Mouse (Mus musculus) liver, adult 2 months (tissue): ENCODE measurements around the gene Kcnq1. TPM values are rescaled to one million over a fixed set of nuclear protein-coding genes. Genes with fewer than 3 reads are reported as not detected.

Experiments
- DNase-seq: peaks from one replicate; pipeline ENCODE4 v3.0.0-alpha.2; 2011; ENCODE audit warnings: low read depth, low spot score; ENCODE audit errors: extremely low read depth
- H3K27ac ChIP-seq: fragments of 200-500 bp; replicated peaks from 2 replicates; pipeline ENCODE4 v1.5.1; 2012; ENCODE audit warnings: low read depth, mild to moderate bottlenecking, control low read depth, inconsistent platforms, low read length; ENCODE audit not compliant: insufficient read depth
- H3K27me3 ChIP-seq: fragments of 200-500 bp; 2 replicates; pipeline ENCODE4 v1.6.1; 2012; ENCODE audit warnings: mild to moderate bottlenecking, moderate library complexity, low read length, inconsistent platforms; ENCODE audit not compliant: control insufficient read depth, insufficient read depth
- H3K36me3 ChIP-seq: fragments of 200-500 bp; 2 replicates; pipeline ENCODE4 v1.6.1; 2012; ENCODE audit warnings: low read length, inconsistent platforms; ENCODE audit not compliant: control insufficient read depth, insufficient read depth
- H3K4me1 ChIP-seq: fragments of 200-500 bp; 2 replicates; pipeline ENCODE4 v1.6.1; 2011; ENCODE audit warnings: low read length; ENCODE audit not compliant: control insufficient read depth, insufficient read depth
- H3K4me3 ChIP-seq: fragments of 200-500 bp; 2 replicates; pipeline ENCODE4 v1.5.1; 2011; ENCODE audit warnings: low read depth, mild to moderate bottlenecking, control low read depth, low read length, moderate library complexity; ENCODE audit not compliant: insufficient read depth
- H3K79me2 ChIP-seq: fragments of 200-500 bp; 2 replicates; pipeline ENCODE4 v1.6.1; 2012; ENCODE audit warnings: inconsistent platforms, mild to moderate bottlenecking, low read length, moderate library complexity; ENCODE audit not compliant: control insufficient read depth, insufficient read depth
- H3K9ac ChIP-seq: fragments of 200-500 bp; 2 replicates; pipeline ENCODE4 v1.6.1; 2012; ENCODE audit warnings: low read depth, mild to moderate bottlenecking, control low read depth, inconsistent platforms, low read length
- CTCF ChIP-seq: fragments of 200-500 bp; IDR thresholded peaks from 2 replicates; pipeline ENCODE4 v1.5.1; 2011; ENCODE audit warnings: low read depth, low read length, control low read depth
- POLR2A ChIP-seq: fragments of 200-500 bp; IDR thresholded peaks from 2 replicates; pipeline ENCODE4 v1.6.1; 2011; ENCODE audit warnings: low read length, control low read depth; ENCODE audit not compliant: insufficient read depth; ENCODE audit errors: extremely low read depth
- WGBS: fragments of 180-500 bp; shearing (Covaris S2); methylation state at CpG from one replicate; pipeline ENCODE4 v1.1.7; 2018; 5-methylcytosine and 5-hydroxymethylcytosine counted together
- polyA plus RNA-seq: library from polyadenylated mRNA; depleted of rRNA; stranded (reverse); fragments of >200 nt; gene quantifications from 2 replicates; pipeline ENCODE4 v1.2.3, GENCODE M21; 2012; rRNA removed
- total RNA-seq: library from RNA; depleted of rRNA; stranded (reverse); fragments of >200 nt; gene quantifications from 2 replicates; pipeline ENCODE4 v1.2.3, GENCODE M21; 2014; rRNA removed

The Kcnq1 gene
- total and polyA plus RNA-seq, 2 experiments = 1.3 to 2.5 TPM

GRCm38 (mm10) chr7:143466099-143466677 is 360.0 kb downstream of the Kcnq1 start:
- H3K4me1 ChIP-seq = no peaks in the 10 kb centered on the region
- 34% methylated on average over 14 of the region's 14 CpGs for WGBS
- H3K36me3 ChIP-seq = no peaks in the 10 kb centered on the region
- H3K27me3 ChIP-seq = 0 out of 2 replicates have a peak, but pooled peaks cover 5% of the 10 kb centered on the region
- DNase-seq = no peak
- no peak overlapping the region for H3K27ac ChIP-seq
- TF ChIP-seq POLR2A = no peak
- peak; percentile 95 for TF ChIP-seq CTCF
- no peak overlapping the region for H3K4me3 ChIP-seq
- no peak overlapping the region for H3K9ac ChIP-seq
- H3K79me2 ChIP-seq = no peaks in the 10 kb centered on the region

GRCm38 (mm10) chr7:143467714-143468113 is 361.6 kb downstream of the Kcnq1 start:
- no peak for TF ChIP-seq POLR2A
- Histone ChIP-seq H3K4me1 (no peaks in the 10 kb centered on the region), H3K27ac (no peak overlapping the region), H3K79me2 (no peaks in the 10 kb centered on the region), H3K9ac (no peak overlapping the region), H3K36me3 (no peaks in the 10 kb centered on the region), H3K27me3 (0 out of 2 replicates have a peak, but pooled peaks cover 5% of the 10 kb centered on the region), H3K4me3 (no peak overlapping the region)
- no peak for DNase-seq
- 63% methylated on average over 6 of the region's 6 CpGs for WGBS

GRCm38 (mm10) chr7:143469946-143470345 is 363.8 kb downstream of the Kcnq1 start:
- no peak overlapping the region for H3K9ac ChIP-seq
- peak; percentile 29 for DNase-seq
- H3K4me1 ChIP-seq = peaks cover 11% of the 10 kb centered on the region
- TF ChIP-seq CTCF (peak; percentile 92), POLR2A (no peak)
- H3K27ac ChIP-seq = no peak overlapping the region
- no peaks in the 10 kb centered on the region for H3K79me2 ChIP-seq
- no peak overlapping the region for H3K4me3 ChIP-seq
- WGBS = 19% methylated on average over 8 of the region's 8 CpGs
- no peaks in the 10 kb centered on the region for H3K36me3 ChIP-seq
- 0 out of 2 replicates have a peak, but pooled peaks cover under 1% of the 10 kb centered on the region for H3K27me3 ChIP-seq

GRCm38 (mm10) chr7:143473347-143474101 is 367.4 kb downstream of the Kcnq1 start, which contains the start of gene Slc22a18:
TSS of gene Slc22a18 (plus strand) at chr7:143473736.
- TF ChIP-seq CTCF = no peak
- TF ChIP-seq POLR2A = peak; percentile 45; the same call in 1 of the 2 replicates

GRCm38 (mm10) chr7:143474811-143475210 is 368.6 kb downstream of the Kcnq1 start:
- H3K9ac ChIP-seq = peak overlapping the region; percentile 57; the same call in 1 of the 2 replicates
- H3K4me1 ChIP-seq = peaks cover 30% of the 10 kb centered on the region
- H3K4me3 ChIP-seq = peak overlapping the region; percentile 58; the same call in 1 of the 2 replicates
- H3K79me2 ChIP-seq = no peaks in the 10 kb centered on the region
- DNase-seq = peak; percentile 87
- WGBS = 10% methylated on average over 10 of the region's 10 CpGs
- TF ChIP-seq CTCF = no peak
- no peak for TF ChIP-seq POLR2A
- no peaks in the 10 kb centered on the region for H3K36me3 ChIP-seq
- no peaks in the 10 kb centered on the region for H3K27me3 ChIP-seq
- H3K27ac ChIP-seq = peak overlapping the region; percentile 79

More at GRCm38 (mm10) chr7:143473347-143474101, 367.4 kb downstream of the Kcnq1 start, which contains the start of gene Slc22a18:
- peak within 1 kb of the TSS; percentile 57 for H3K9ac ChIP-seq
- H3K79me2 ChIP-seq = no peaks in the 10 kb centered on the region
- no peaks in the 10 kb centered on the region for H3K27me3 ChIP-seq
- H3K4me3 ChIP-seq = peak within 1 kb of the TSS; percentile 53
- no peaks in the 10 kb centered on the region for H3K36me3 ChIP-seq
- 8% methylated on average over 4 of the region's 4 CpGs for WGBS
- peaks cover 30% of the 10 kb centered on the region for H3K4me1 ChIP-seq
- DNase-seq = peak; percentile 89
- H3K27ac ChIP-seq = peak within 1 kb of the TSS; percentile 79

GRCm38 (mm10) chr7:143475876-143476275 is 369.7 kb downstream of the Kcnq1 start:
- DNase-seq = peak; percentile 86
- H3K4me1 ChIP-seq = peaks cover 30% of the 10 kb centered on the region
- peak overlapping the region; percentile 37; the same call in 1 of the 2 replicates for H3K4me3 ChIP-seq
- H3K9ac ChIP-seq = peak overlapping the region; percentile 23; the same call in 1 of the 2 replicates
- no peaks in the 10 kb centered on the region for H3K36me3 ChIP-seq
- H3K27ac ChIP-seq = peak overlapping the region; percentile 73
- TF ChIP-seq POLR2A (no peak), CTCF (no peak)
- H3K27me3 ChIP-seq = no peaks in the 10 kb centered on the region
- 18% methylated on average over 11 of the region's 11 CpGs for WGBS
- no peaks in the 10 kb centered on the region for H3K79me2 ChIP-seq

Other genes starting within 250 kb of the Kcnq1 start
- gene Th, start 175.2 kb upstream of the Kcnq1 start, total RNA-seq = 0.60 TPM in 1 of 2 replicates, not detected in the other
- not detected in 2 replicates for gene Th, start 175.2 kb upstream of the Kcnq1 start, polyA plus RNA-seq
- gene Ascl2, start 137.1 kb upstream of the Kcnq1 start, total RNA-seq = not detected in 2 replicates
- 0.11 TPM in 1 of 2 replicates, not detected in the other for gene Ascl2, start 137.1 kb upstream of the Kcnq1 start, polyA plus RNA-seq
- gene Tspan32, start 101.3 kb upstream of the Kcnq1 start, total RNA-seq = 0.46 and 1.1 TPM in 2 replicates
- gene Tspan32, start 101.3 kb upstream of the Kcnq1 start, polyA plus RNA-seq = 0.56 and 1.0 TPM in 2 replicates
- gene Cd81, start 53.6 kb upstream of the Kcnq1 start, total RNA-seq = 363 and 420 TPM in 2 replicates
- gene Cd81, start 53.6 kb upstream of the Kcnq1 start, polyA plus RNA-seq = 616 and 625 TPM in 2 replicates
- gene Tssc4, start 37.1 kb upstream of the Kcnq1 start, total RNA-seq = 11.9 and 13.4 TPM in 2 replicates
- 45.6 and 47.7 TPM in 2 replicates for gene Tssc4, start 37.1 kb upstream of the Kcnq1 start, polyA plus RNA-seq
- under 0.01 and 0.07 TPM in 2 replicates for gene Trpm5, start 11.7 kb upstream of the Kcnq1 start, total RNA-seq
- gene Trpm5, start 11.7 kb upstream of the Kcnq1 start, polyA plus RNA-seq = 0.02 TPM in 1 of 2 replicates, not detected in the other